Mouse (Mus musculus): ENCODE results near the gene Ldlrad1. TPM values are rescaled to one million over a fixed set of nuclear protein-coding genes. Genes with fewer than 3 reads are reported as not detected.

Gene Ldlrad1
- not detected in 2 replicates for polyA plus RNA-seq (2016; fragmentation: Nextera tagmentation; extraction: Ambion mirVana)

- no peak for ATAC-seq
- Histone ChIP-seq H3K4me3 (no peak within 1 kb of the TSS), H3K9me3 (replicated peaks) (no peaks in the 10 kb centered on the region), H3K4me1 (peaks cover 24% of the 10 kb centered on the region), H3K27ac (no peak within 1 kb of the TSS), H3K9ac (no peak within 1 kb of the TSS), H3K27me3 (replicated peaks) (no peaks in the 10 kb centered on the region), H3K4me2 (no peak within 1 kb of the TSS), H3K36me3 (peaks cover 42% of the 10 kb centered on the region)
- WGBS (ENCODE audit: insufficient replicate concordance) = 73% methylated on average over 3 of the region's 3 CpGs
Observed at GRCm38 (mm10) chr4:107208880-107209279, at the start of gene Ldlrad1. Gene Ldlrad1, plus strand, starts transcription at chr4:107209180.

DNA sequence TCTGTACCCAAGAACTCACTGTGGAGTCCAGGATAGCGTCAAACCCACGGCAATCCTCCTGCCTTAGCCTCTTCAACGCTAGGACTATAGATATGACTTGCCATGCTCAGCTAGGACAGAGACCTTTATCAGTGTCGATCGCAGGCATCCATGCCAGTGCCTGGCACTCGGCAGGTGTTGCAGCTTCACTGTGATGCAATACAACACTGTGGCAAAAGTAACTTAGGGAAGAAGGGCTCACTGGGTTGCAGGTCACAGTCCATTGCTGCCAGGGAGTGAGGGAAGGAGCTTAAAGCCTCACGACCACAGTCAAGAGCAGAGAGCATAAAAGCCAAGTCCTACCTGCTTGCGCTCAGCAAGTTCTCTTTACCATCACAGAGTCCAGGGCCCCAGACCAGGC is 48.8 kb upstream of the Ldlrad1 start:
- Histone ChIP-seq H3K27me3 (replicated peaks) (no peaks in the 10 kb centered on the region), H3K9ac (no peak overlapping the region), H3K4me3 (no peak overlapping the region), H3K4me1 (no peaks in the 10 kb centered on the region), H3K36me3 (peaks cover 69% of the 10 kb centered on the region), H3K27ac (no peak overlapping the region), H3K9me3 (replicated peaks) (no peaks in the 10 kb centered on the region), H3K4me2 (no peak overlapping the region)
- 81% methylated on average over 8 of the region's 8 CpGs for WGBS (ENCODE audit: insufficient replicate concordance)
- no peak for ATAC-seq

- Histone ChIP-seq H3K4me1 (no peaks in the 10 kb centered on the region), H3K9me3 (replicated peaks) (no peaks in the 10 kb centered on the region), H3K27me3 (replicated peaks) (no peaks in the 10 kb centered on the region), H3K4me3 (no peak overlapping the region), H3K27ac (no peak overlapping the region), H3K4me2 (no peak overlapping the region), H3K36me3 (peaks cover 66% of the 10 kb centered on the region), H3K9ac (no peak overlapping the region)
- no peak for ATAC-seq
- 84% methylated on average over 10 of the region's 10 CpGs for WGBS (ENCODE audit: insufficient replicate concordance)
Observed at GRCm38 (mm10) chr4:107163341-107163740, 45.6 kb upstream of the Ldlrad1 start.

GRCm38 (mm10) chr4:107163756-107164587 is 45.0 kb upstream of the Ldlrad1 start:
- peaks cover 63% of the 10 kb centered on the region for H3K36me3 ChIP-seq
- peak; percentile 67 for ATAC-seq
- H3K4me2 ChIP-seq = no peak overlapping the region
- 45% methylated on average over 9 of the region's 9 CpGs for WGBS (ENCODE audit: insufficient replicate concordance)
- no peaks in the 10 kb centered on the region for H3K4me1 ChIP-seq
- H3K9ac ChIP-seq = no peak overlapping the region
- H3K27ac ChIP-seq = no peak overlapping the region
- H3K9me3 ChIP-seq (replicated peaks) = no peaks in the 10 kb centered on the region
- H3K27me3 ChIP-seq (replicated peaks) = no peaks in the 10 kb centered on the region
- no peak overlapping the region for H3K4me3 ChIP-seq

DNA sequence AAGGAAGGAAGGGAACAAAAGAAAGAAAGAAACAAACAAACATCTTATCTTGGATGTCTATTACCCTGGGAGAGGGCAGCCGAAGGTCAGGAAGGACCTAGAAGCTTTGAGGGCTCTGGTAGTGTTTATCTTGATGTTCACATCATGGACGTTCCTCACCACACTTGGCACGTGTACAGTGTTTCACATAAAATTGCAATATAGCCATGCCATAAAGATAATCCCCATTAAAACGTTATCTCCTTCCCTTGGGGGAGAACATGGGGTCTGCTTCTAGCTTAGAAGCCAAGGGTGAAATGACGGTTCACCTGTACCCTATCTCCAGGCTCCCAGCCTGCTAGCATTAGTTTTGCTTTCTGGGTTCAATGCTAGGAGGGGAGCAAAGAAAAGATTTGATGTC is 42.3 kb upstream of the Ldlrad1 start:
- no peak overlapping the region for H3K9ac ChIP-seq
- no peaks in the 10 kb centered on the region for H3K9me3 ChIP-seq (replicated peaks)
- ATAC-seq = no peak
- H3K36me3 ChIP-seq = peaks cover 62% of the 10 kb centered on the region
- no peak overlapping the region for H3K4me3 ChIP-seq
- no peaks in the 10 kb centered on the region for H3K4me1 ChIP-seq
- H3K27ac ChIP-seq = no peak overlapping the region
- H3K4me2 ChIP-seq = no peak overlapping the region
- no peaks in the 10 kb centered on the region for H3K27me3 ChIP-seq (replicated peaks)
- 57% methylated on average over 5 of the region's 5 CpGs for WGBS (ENCODE audit: insufficient replicate concordance)

DNA sequence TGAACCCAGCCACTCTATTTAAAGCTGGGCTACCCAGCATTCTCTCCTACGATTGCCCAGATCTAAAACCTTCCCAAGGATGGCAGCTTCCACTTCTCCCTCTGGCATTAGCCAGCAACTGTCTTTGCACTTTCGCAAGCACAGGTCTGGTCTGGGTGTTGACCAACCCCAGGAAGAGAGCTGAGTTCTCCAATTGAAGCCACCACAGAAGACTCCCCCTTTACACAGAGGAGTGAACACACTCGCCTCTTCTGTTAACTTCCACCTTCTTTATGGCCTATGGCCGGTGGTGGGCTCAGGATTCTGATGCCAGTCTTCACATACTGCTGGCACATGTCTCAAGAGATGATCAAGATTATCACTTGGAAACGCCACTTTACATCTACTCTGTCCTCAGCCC is 41.2 kb upstream of the Ldlrad1 start:
- H3K4me3 ChIP-seq = no peak overlapping the region
- no peak overlapping the region for H3K9ac ChIP-seq
- H3K27ac ChIP-seq = no peak overlapping the region
- peaks cover 4% of the 10 kb centered on the region; the same call in 1 of the 2 replicates for H3K4me1 ChIP-seq
- H3K4me2 ChIP-seq = no peak overlapping the region
- 64% methylated on average over 5 of the region's 5 CpGs for WGBS (ENCODE audit: insufficient replicate concordance)
- no peak for ATAC-seq
- no peaks in the 10 kb centered on the region for H3K9me3 ChIP-seq (replicated peaks)
- no peaks in the 10 kb centered on the region for H3K27me3 ChIP-seq (replicated peaks)
- peaks cover 71% of the 10 kb centered on the region for H3K36me3 ChIP-seq

- peak overlapping the region; percentile 96 for H3K9ac ChIP-seq
Observed at GRCm38 (mm10) chr4:107177506-107177905, 31.5 kb upstream of the Ldlrad1 start.

DNA sequence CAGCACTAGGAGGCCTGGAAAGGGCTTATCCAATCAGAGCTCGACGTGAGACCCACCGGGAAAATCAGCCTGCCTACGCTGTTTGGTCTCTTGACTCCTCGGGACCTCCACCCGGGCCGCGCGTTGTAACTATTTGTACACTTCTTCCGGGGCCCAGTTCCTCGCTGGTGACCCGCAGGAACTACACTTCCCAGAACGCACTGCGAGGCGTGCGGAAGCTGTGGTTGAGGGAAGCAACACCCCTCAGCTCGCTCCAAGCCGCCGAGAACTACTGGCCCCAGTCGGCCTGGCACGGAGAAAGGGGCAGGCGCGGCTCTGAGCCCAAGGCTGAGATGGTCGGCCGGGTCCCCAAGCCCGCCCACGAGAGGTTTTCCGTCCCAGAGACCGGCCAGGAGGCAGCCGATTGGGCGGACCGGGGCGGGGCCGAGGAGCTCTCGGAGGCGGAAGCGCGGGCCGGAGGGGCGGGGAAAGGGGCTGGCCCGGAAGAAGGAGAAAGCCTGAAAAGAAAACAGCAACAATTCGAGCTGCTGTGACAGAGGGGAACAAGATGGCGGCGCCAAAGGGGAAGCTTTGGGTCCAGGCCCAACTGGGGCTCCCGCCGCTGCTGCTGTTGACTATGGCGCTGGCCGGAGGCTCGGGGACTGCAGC is 30.7 kb upstream of the Ldlrad1 start, which contains the start of gene Tmem59:
Gene Tmem59 (plus strand): TSS at position 218 of the 648 bp plus-strand sequence.
- peaks cover 55% of the 10 kb centered on the region for H3K4me1 ChIP-seq
- peak within 1 kb of the TSS; percentile 97 for H3K27ac ChIP-seq
- peak within 1 kb of the TSS; percentile 83 for H3K4me2 ChIP-seq
- H3K9ac ChIP-seq = peak within 1 kb of the TSS; percentile 96
- peak; percentile 90 for ATAC-seq
- no peaks in the 10 kb centered on the region for H3K27me3 ChIP-seq (replicated peaks)
- peak within 1 kb of the TSS; percentile 97 for H3K4me3 ChIP-seq
- peaks cover 35% of the 10 kb centered on the region for H3K36me3 ChIP-seq
- no peaks in the 10 kb centered on the region for H3K9me3 ChIP-seq (replicated peaks)
- WGBS (ENCODE audit: insufficient replicate concordance) = under 1% methylated on average over 49 of the region's 49 CpGs

More at GRCm38 (mm10) chr4:107177506-107177905, 31.5 kb upstream of the Ldlrad1 start:
- H3K27ac ChIP-seq = peak overlapping the region; percentile 97
- peaks cover 49% of the 10 kb centered on the region for H3K4me1 ChIP-seq
- no peaks in the 10 kb centered on the region for H3K27me3 ChIP-seq (replicated peaks)
- H3K4me2 ChIP-seq = peak overlapping the region; percentile 83
- peak overlapping the region; percentile 97 for H3K4me3 ChIP-seq
- 30% methylated on average over 11 of the region's 11 CpGs for WGBS (ENCODE audit: insufficient replicate concordance)
- peaks cover 43% of the 10 kb centered on the region for H3K36me3 ChIP-seq
- no peak for ATAC-seq
- H3K9me3 ChIP-seq (replicated peaks) = no peaks in the 10 kb centered on the region

- Histone ChIP-seq H3K9me3 (replicated peaks) (no peaks in the 10 kb centered on the region), H3K4me2 (peak within 1 kb of the TSS; percentile 83), H3K9ac (peak within 1 kb of the TSS; percentile 96), H3K4me1 (peaks cover 59% of the 10 kb centered on the region), H3K27ac (peak within 1 kb of the TSS; percentile 97), H3K36me3 (peaks cover 29% of the 10 kb centered on the region), H3K4me3 (peak within 1 kb of the TSS; percentile 97), H3K27me3 (replicated peaks) (no peaks in the 10 kb centered on the region)
- WGBS (ENCODE audit: insufficient replicate concordance) = under 1% methylated on average over 47 of the region's 47 CpGs
- ATAC-seq = peak; percentile 56
Observed at GRCm38 (mm10) chr4:107178830-107179490, 30.0 kb upstream of the Ldlrad1 start, which contains the start of gene Tceanc2. Gene Tceanc2, minus strand, starts transcription at chr4:107179116.

DNA sequence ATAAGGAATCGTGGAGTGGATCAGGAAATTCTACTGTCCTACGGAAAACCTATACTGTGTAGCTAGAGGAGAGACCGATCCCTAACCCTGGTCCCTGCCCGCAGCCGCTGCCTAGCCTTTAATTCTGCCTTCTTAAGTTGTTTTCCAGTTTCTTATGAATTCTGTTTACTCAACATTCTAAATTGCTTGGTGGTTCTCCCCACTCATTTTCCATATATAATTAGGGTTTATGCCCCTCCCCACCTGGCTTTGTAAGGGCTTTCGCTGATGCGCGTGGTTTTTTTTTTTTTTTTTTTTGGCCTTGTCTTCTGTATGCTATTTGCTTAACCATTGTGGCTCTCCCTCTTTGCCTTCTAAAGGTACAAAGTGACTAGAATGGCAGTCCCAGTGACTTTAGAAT is 29.4 kb upstream of the Ldlrad1 start:
- whole genome bisulfite sequencing (ENCODE audit: insufficient replicate concordance) = 2% methylated on average over 8 of the region's 8 CpGs
- H3K27ac ChIP-seq = peak overlapping the region; percentile 97

GRCm38 (mm10) chr4:107180746-107181145 is 28.2 kb upstream of the Ldlrad1 start:
- Histone ChIP-seq H3K9ac (no peak overlapping the region; the same call in 1 of the 2 replicates), H3K4me1 (peaks cover 57% of the 10 kb centered on the region), H3K36me3 (peaks cover 17% of the 10 kb centered on the region), H3K27me3 (replicated peaks) (no peaks in the 10 kb centered on the region), H3K4me2 (peak overlapping the region; percentile 83), H3K27ac (0 out of 2 replicates have a peak overlapping the region, but pooled peaks have one; percentile 40), H3K4me3 (peak overlapping the region; percentile 97), H3K9me3 (replicated peaks) (no peaks in the 10 kb centered on the region)
- ATAC-seq = no peak

More for the DNA sequence above, 29.4 kb upstream of the Ldlrad1 start:
- Histone ChIP-seq H3K4me1 (peaks cover 61% of the 10 kb centered on the region), H3K27me3 (replicated peaks) (no peaks in the 10 kb centered on the region), H3K4me3 (peak overlapping the region; percentile 97), H3K9me3 (replicated peaks) (no peaks in the 10 kb centered on the region), H3K9ac (peak overlapping the region; percentile 96), H3K4me2 (peak overlapping the region; percentile 83), H3K36me3 (peaks cover 24% of the 10 kb centered on the region)
- no peak for ATAC-seq
